Mouse (Mus musculus) monocyte, adult 5-6 weeks (primary cell): ENCODE results near the gene Hipk2. TPM values are rescaled to one million over a fixed set of nuclear protein-coding genes. Genes with fewer than 3 reads are reported as not detected.

ENCODE experiments used
- ATAC-seq: fragments of 153-309, 156-312 bp; replicated peaks from 2 replicates; pipeline ENCODE4 v1.8.0; 2017; ENCODE audit warnings: mild to moderate bottlenecking; ENCODE audit not compliant: low TSS enrichment, insufficient number of reproducible peaks, severe bottlenecking, poor library complexity, low FRiP score
- total RNA-seq: library from RNA; stranded (forward); fragments of 200-1000, 200-491, 200-594 nt; gene quantifications from 3 replicates; pipeline ENCODE4 v1.2.3, GENCODE M21; 2017

Gene Hipk2
- total RNA-seq, 1 experiment from 2014 or later = 12.4 TPM

- no peak for ATAC-seq
Observed at GRCm38 (mm10) chr6:38649545-38649944, 226.4 kb downstream of the Hipk2 start.

Other genes with a start within 250 kb of the Hipk2 start
- gene Klrg2, start 238.9 kb downstream of the Hipk2 start, total RNA-seq = 1.4 TPM in 1 of 3 replicates, not detected in the others
- gene Clec2l, start 213.1 kb downstream of the Hipk2 start, total RNA-seq = not detected in 3 replicates
- gene Tbxas1, start 761 bp downstream of the Hipk2 start, total RNA-seq = 10.7 to 19.2 TPM (median 18.1 TPM) in 3 replicates
- 12.7 to 20.5 TPM (median 14.9 TPM) in 3 replicates for gene Parp12, start 242.2 kb upstream of the Hipk2 start, total RNA-seq